Mouse (Mus musculus): Measurements from ENCODE around the gene Bag5.
"Not testable (repeated sequence)": the region's sequence is repeated elsewhere in the genome, so short reads cannot be mapped to it uniquely, and the experiment has no call there.

DNA sequence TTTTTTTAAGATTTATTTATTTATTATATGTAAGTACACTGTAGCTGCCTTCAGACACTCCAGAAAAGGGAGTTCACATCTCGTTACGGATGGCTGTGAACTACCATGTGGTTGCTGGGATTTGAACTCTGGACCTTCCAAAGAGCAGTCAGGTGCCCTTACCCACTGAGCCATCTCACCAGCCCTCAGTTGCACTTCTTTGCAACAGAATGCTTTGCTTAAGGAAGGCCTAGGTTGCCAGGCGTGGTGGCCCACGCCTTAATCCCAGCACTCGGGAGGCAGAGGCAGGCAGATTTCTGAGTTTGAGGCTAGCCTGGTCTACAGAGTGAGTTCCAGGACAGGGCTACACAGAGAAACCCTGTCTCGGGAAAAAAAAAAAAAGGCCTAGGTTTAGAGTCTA, 823 bp upstream of the Bag5 start:
- not testable (repeated sequence) for TF ChIP-seq CTCF (IDR thresholded peaks at IDR 0.05; ENCODE audit: control insufficient read depth, insufficient read depth, insufficient read length); MAX (IDR thresholded peaks at IDR 0.05); USF1 (IDR thresholded peaks at IDR 0.05; ENCODE audit: low read depth); MYOD1 (IDR thresholded peaks at IDR 0.05; ENCODE audit: control insufficient read depth, insufficient read length, low read depth); CEBPB (IDR thresholded peaks at IDR 0.05; ENCODE audit: low read depth)

All from C2C12 (cell line).